Mouse (Mus musculus) forebrain, embryonic 16.5 days (tissue): ENCODE measurements around the gene Agl. TPM values are rescaled to one million over a fixed set of nuclear protein-coding genes. Genes with fewer than 3 reads are reported as not detected.

ENCODE experiments used
- ATAC-seq: fragments of 200-750 bp; cut with Nextera tagmentation; 2 replicates; pipeline ENCODE4 v1.8.0; 2017; ENCODE audit warnings: mild to moderate bottlenecking, moderate library complexity
- H3K27ac ChIP-seq: fragments of 300-500 bp; sonication (generic); 2 replicates; pipeline ENCODE4 v1.5.1; 2014; ENCODE audit warnings: low read length, control low read depth
- H3K27me3 ChIP-seq: fragments of 300-500 bp; sonication (generic); replicated peaks from 2 replicates; pipeline ENCODE4 v1.6.1; 2014; ENCODE audit warnings: low read length; ENCODE audit not compliant: control insufficient read depth, insufficient read depth
- H3K36me3 ChIP-seq: fragments of 300-500 bp; sonication (generic); 2 replicates; pipeline ENCODE4 v1.6.1; 2014; ENCODE audit not compliant: control insufficient read depth, insufficient read depth
- H3K4me1 ChIP-seq: fragments of 300-500 bp; sonication (generic); replicated peaks from 2 replicates; pipeline ENCODE4 v1.6.1; 2014; ENCODE audit warnings: low read length; ENCODE audit not compliant: control insufficient read depth, insufficient read depth
- H3K4me2 ChIP-seq: fragments of 300-500 bp; sonication (generic); 2 replicates; pipeline ENCODE4 v1.6.1; 2014; ENCODE audit warnings: mild to moderate bottlenecking, low read length, control low read depth
- H3K4me3 ChIP-seq: fragments of 300-500 bp; sonication (generic); replicated peaks from 2 replicates; pipeline ENCODE4 v1.5.1; 2014; ENCODE audit warnings: mild to moderate bottlenecking, low read length, control low read depth
- H3K9ac ChIP-seq: fragments of 300-500 bp; sonication (generic); replicated peaks from 2 replicates; pipeline ENCODE4 v1.6.1; 2014; ENCODE audit warnings: low read depth, low read length, control low read depth
- H3K9me3 ChIP-seq: fragments of 300-500 bp; sonication (generic); 2 replicates; pipeline ENCODE4 v1.6.1; 2016; ENCODE audit warnings: low read length; ENCODE audit not compliant: control insufficient read depth
- WGBS: fragments of 180-500 bp; shearing (Covaris S2); extraction: QIAGEN DNeasy Blood & Tissue Kit; methylation state at CpG from one replicate; pipeline ENCODE4 v1.1.7; 2014; 5-methylcytosine and 5-hydroxymethylcytosine counted together
- polyA plus RNA-seq: library from polyadenylated mRNA; unstranded; fragments of >200 nt; fragmentation: Nextera tagmentation; extraction: Ambion mirVana; gene quantifications from 2 replicates; pipeline ENCODE4 v1.2.1, GENCODE M21; 2015

The Agl gene
- polyA plus RNA-seq, 1 experiment from 2014 or later = 15.0 TPM

DNA sequence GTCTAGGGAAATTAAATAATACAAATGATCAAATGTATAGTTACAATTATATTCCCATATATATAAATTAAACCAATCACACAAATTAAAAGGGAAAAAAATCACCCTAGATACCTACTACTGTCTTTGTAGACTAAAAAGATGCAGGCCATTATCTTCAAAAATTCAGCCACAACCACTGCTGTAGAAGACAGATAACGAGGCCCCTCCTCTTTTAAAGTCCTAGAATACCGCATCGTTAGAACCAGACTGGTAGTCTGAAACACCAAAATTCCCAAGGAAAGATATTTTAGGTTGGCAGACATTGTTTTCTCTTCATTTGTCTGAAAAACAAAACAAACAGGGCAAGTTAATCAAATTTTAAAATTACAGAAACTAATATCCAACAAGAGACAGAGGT, 113.7 kb downstream of the Agl start:
- H3K4me2 ChIP-seq = no peak overlapping the region
- H3K27ac ChIP-seq = no peak overlapping the region
- no peaks in the 10 kb centered on the region for H3K9me3 ChIP-seq
- no peak for ATAC-seq
- no peaks in the 10 kb centered on the region; the same call in 1 of the 2 replicates for H3K36me3 ChIP-seq
- no peak overlapping the region for H3K4me3 ChIP-seq
- no peak overlapping the region for H3K9ac ChIP-seq
- no peaks in the 10 kb centered on the region for H3K4me1 ChIP-seq
- WGBS = 69% methylated on average over 3 of the region's 3 CpGs
- H3K27me3 ChIP-seq = no peaks in the 10 kb centered on the region

Other genes starting within 250 kb of the Agl start
- gene Lrrc39, start 245.2 kb downstream of the Agl start, polyA plus RNA-seq = 0.29 and 0.42 TPM in 2 replicates
- 18.2 and 19.3 TPM in 2 replicates for gene Sass6, start 213.2 kb downstream of the Agl start, polyA plus RNA-seq
- gene Trmt13, start 193.6 kb downstream of the Agl start, polyA plus RNA-seq = 28.4 and 35.2 TPM in 2 replicates
- gene Mfsd14a, start 145.5 kb downstream of the Agl start, polyA plus RNA-seq = 77.2 and 81.1 TPM in 2 replicates
- not detected in 2 replicates for gene Gm43191, start 126.9 kb downstream of the Agl start, polyA plus RNA-seq
- 8.1 and 8.3 TPM in 2 replicates for gene Slc35a3, start 95.3 kb downstream of the Agl start, polyA plus RNA-seq
- 3.4 and 4.0 TPM in 2 replicates for gene Frrs1, start 51.3 kb upstream of the Agl start, polyA plus RNA-seq
- not detected in 2 replicates for gene 4930455H04Rik, start 160.1 kb upstream of the Agl start, polyA plus RNA-seq
- gene Palmd, start 160.8 kb upstream of the Agl start, polyA plus RNA-seq = 19.7 and 22.9 TPM in 2 replicates